Mouse (Mus musculus) hindbrain, postnatal 0 days (tissue): Measurements from ENCODE around the gene Mrps11. TPM values are rescaled to one million over a fixed set of nuclear protein-coding genes. Genes with fewer than 3 reads are reported as not detected.

ENCODE experiments used
- ATAC-seq: fragments of 200-750 bp; cut with Nextera tagmentation; 2 replicates; pipeline ENCODE4 v1.8.0; 2017; ENCODE audit warnings: mild to moderate bottlenecking, moderate TSS enrichment, moderate library complexity
- DNase-seq: peaks from one replicate; pipeline ENCODE4 v3.0.0-alpha.2; 2015; ENCODE audit warnings: low spot score
- H3K27ac ChIP-seq: fragments of 300-500 bp; sonication (generic); 2 replicates; pipeline ENCODE4 v1.5.1; 2014; ENCODE audit warnings: mild to moderate bottlenecking
- H3K27me3 ChIP-seq: fragments of 300-500 bp; sonication (generic); 2 replicates; pipeline ENCODE4 v1.6.1; 2014; ENCODE audit warnings: low read length, mixed read lengths; ENCODE audit not compliant: insufficient read depth
- H3K36me3 ChIP-seq: fragments of 300-500 bp; sonication (generic); 2 replicates; pipeline ENCODE4 v1.6.1; 2014; ENCODE audit warnings: low read length, mixed read lengths; ENCODE audit not compliant: insufficient read depth
- H3K4me1 ChIP-seq: fragments of 300-500 bp; sonication (generic); 2 replicates; pipeline ENCODE4 v1.6.1; 2014; ENCODE audit warnings: antibody characterized with exemption, low read length, mixed read lengths; ENCODE audit not compliant: insufficient read depth
- H3K4me2 ChIP-seq: fragments of 300-500 bp; sonication (generic); 2 replicates; pipeline ENCODE4 v1.6.1; 2014; ENCODE audit warnings: low read depth, mild to moderate bottlenecking, low read length, moderate library complexity, mixed read lengths
- H3K4me3 ChIP-seq: fragments of 300-500 bp; sonication (generic); 2 replicates; pipeline ENCODE4 v1.5.1; 2014; ENCODE audit warnings: low read length
- H3K9ac ChIP-seq: fragments of 300-500 bp; sonication (generic); replicated peaks from 2 replicates; pipeline ENCODE4 v1.6.1; 2014; ENCODE audit warnings: mild to moderate bottlenecking, low read length, moderate library complexity, mixed read lengths
- H3K9me3 ChIP-seq: fragments of 300-500 bp; sonication (generic); 2 replicates; pipeline ENCODE4 v1.6.1; 2016; ENCODE audit warnings: low read length, mixed read lengths
- CTCF ChIP-seq: IDR thresholded peaks from 2 replicates; pipeline ENCODE4 v1.5.1; 2016; ENCODE audit warnings: antibody characterized with exemption, control low read depth, low read depth
- WGBS: fragments of 180-500 bp; shearing (Covaris S2); extraction: QIAGEN DNeasy Blood & Tissue Kit; methylation state at CpG from one replicate; pipeline ENCODE4 v1.1.7; 2014; 5-methylcytosine and 5-hydroxymethylcytosine counted together
- polyA plus RNA-seq: library from polyadenylated mRNA; unstranded; fragments of >200 nt; fragmentation: Nextera tagmentation; extraction: Ambion mirVana; gene quantifications from 2 replicates; pipeline ENCODE4 v1.2.1, GENCODE M21; 2015
- total RNA-seq: library from RNA; depleted of rRNA; stranded (reverse); fragments of >200 nt; gene quantifications from 2 replicates; pipeline ENCODE4 v1.2.3, GENCODE M21; 2014; rRNA removed

Gene Mrps11
- total and polyA plus RNA-seq, 2 experiments from 2014 or later: 56.8 to 63.4 TPM

GRCm38 (mm10) chr7:78837250-78837649, 54.3 kb downstream of the Mrps11 start:
- DNase-seq (no peak), ATAC-seq (no peak)
- WGBS: 48% methylated on average over 4 of the region's 4 CpGs

GRCm38 (mm10) chr7:78841601-78842000, 58.7 kb downstream of the Mrps11 start:
- peaks cover 36% of the 10 kb centered on the region for H3K36me3 ChIP-seq
- H3K4me3 ChIP-seq: no peak overlapping the region
- no peaks in the 10 kb centered on the region for H3K9me3 ChIP-seq
- no peak overlapping the region for H3K27ac ChIP-seq
- no peak overlapping the region for H3K4me2 ChIP-seq
- no peak for TF ChIP-seq CTCF
- H3K9ac ChIP-seq: no peak overlapping the region
- ATAC-seq (no peak), DNase-seq (no peak)
- H3K4me1 ChIP-seq: peaks cover 6% of the 10 kb centered on the region; the same call in 1 of the 2 replicates
- 87% methylated on average over 5 of the region's 5 CpGs for WGBS
- no peaks in the 10 kb centered on the region for H3K27me3 ChIP-seq

More at GRCm38 (mm10) chr7:78837250-78837649, 54.3 kb downstream of the Mrps11 start:
- Histone ChIP-seq H3K36me3 (peaks cover 23% of the 10 kb centered on the region), H3K4me2 (no peak overlapping the region), H3K27me3 (no peaks in the 10 kb centered on the region), H3K4me3 (no peak overlapping the region), H3K9ac (no peak overlapping the region), H3K27ac (no peak overlapping the region), H3K9me3 (no peaks in the 10 kb centered on the region), H3K4me1 (no peaks in the 10 kb centered on the region)
- TF ChIP-seq CTCF: no peak

Other genes with a start within 250 kb of the Mrps11 start
- gene Ntrk3, start 45.1 kb upstream of the Mrps11 start, total RNA-seq: 88.4 and 90.8 TPM in 2 replicates
- 23.5 and 24.5 TPM in 2 replicates for gene Ntrk3, start 45.1 kb upstream of the Mrps11 start, polyA plus RNA-seq
- gene Mrpl46, start 412 bp downstream of the Mrps11 start, total RNA-seq: 23.3 and 26.7 TPM in 2 replicates
- gene Mrpl46, start 412 bp downstream of the Mrps11 start, polyA plus RNA-seq: 71.2 and 71.4 TPM in 2 replicates
- gene Det1, start 64.1 kb downstream of the Mrps11 start, total RNA-seq: 10.4 and 13.6 TPM in 2 replicates
- 6.4 and 6.9 TPM in 2 replicates for gene Det1, start 64.1 kb downstream of the Mrps11 start, polyA plus RNA-seq
- 36.6 and 43.0 TPM in 2 replicates for gene Aen, start 112.7 kb downstream of the Mrps11 start, total RNA-seq
- gene Aen, start 112.7 kb downstream of the Mrps11 start, polyA plus RNA-seq: 49.3 and 54.4 TPM in 2 replicates
- gene Isg20, start 130.3 kb downstream of the Mrps11 start, total RNA-seq: 2.0 and 4.1 TPM in 2 replicates
- gene Isg20, start 130.3 kb downstream of the Mrps11 start, polyA plus RNA-seq: 0.76 and 1.3 TPM in 2 replicates